ENCODE assay signal across 24 mouse cellular contexts in genomic region chr2:121183431-121183830, GRCm38 (mm10). TPM values are rescaled to one million over a fixed set of nuclear protein-coding genes. Genes with fewer than 3 reads are reported as not detected.
A peak's percentile ranks its signal among the peaks of the same experiment; 100 is the strongest.
DNase-seq lines count a peak whose midpoint lies in the region; ATAC-seq and TF ChIP-seq lines count a peak whose summit lies in the region.
"Had no signal": no experiment of that assay in that cellular context is flagged by ENCODE, and none has a peak within 500 bp of the region (broad histone marks: within the 10 kb centered on the region; RNA-seq: fewer than 3 reads in every experiment).

No protein-coding gene starts in this region.

- peak; percentile 21 for DNase-seq in hindbrain, postnatal 0 days (ENCODE audit: low spot score)
- DNase-seq in hindbrain, embryonic 11.5 days (ENCODE audit: low spot score), result no peak
- DNase-seq in midbrain, postnatal 0 days (ENCODE audit: low spot score), result peak; percentile 5
- peak; percentile 88 to 90 for DNase-seq in cerebellum, adult 2 months
- peak; percentile 80 to 84 for DNase-seq in cerebellum, postnatal 36 days
- no peak for DNase-seq in ovary, postnatal 14 days (ENCODE audit: low spot score)
- no peak for DNase-seq in embryo, embryonic 9.5 days (ENCODE audit: extremely low spot score)
- DNase-seq: adrenal gland, adult 8-10 months; gastrocnemius, postnatal 14 days; heart, adult 2 months; heart, postnatal 4 days; kidney, adult 18-20 months; right cerebral cortex, postnatal 25 days; thymus, adult 18-20 months had no signal

- H3K36me3 ChIP-seq in hindbrain, postnatal 0 days (ENCODE audit: insufficient read depth, low read length), result peaks cover 28% of the 10 kb centered on the region; the same call in 1 of the 2 replicates
- peaks cover 9% of the 10 kb centered on the region; the same call in 1 of the 2 replicates for H3K36me3 ChIP-seq in hindbrain, embryonic 11.5 days (ENCODE audit: control insufficient read depth, insufficient read depth, low read length)
- H3K36me3 ChIP-seq in midbrain, postnatal 0 days (ENCODE audit: insufficient read depth, low read length), result peaks cover 37% of the 10 kb centered on the region
- H3K36me3 ChIP-seq in midbrain, embryonic 13.5 days, result peaks cover 69% of the 10 kb centered on the region

- H3K27me3 ChIP-seq in hindbrain, postnatal 0 days (ENCODE audit: insufficient read depth, low read length), result no peaks in the 10 kb centered on the region
- H3K27me3 ChIP-seq in hindbrain, embryonic 11.5 days (ENCODE audit: control insufficient read depth, insufficient read depth, low read length), result no peaks in the 10 kb centered on the region
- H3K27me3 ChIP-seq in midbrain, postnatal 0 days (ENCODE audit: insufficient read depth, low read length), result no peaks in the 10 kb centered on the region
- no peaks in the 10 kb centered on the region for H3K27me3 ChIP-seq in midbrain, embryonic 13.5 days
- H3K27me3 ChIP-seq in cerebellum, adult 2 months (ENCODE audit: control insufficient read depth, insufficient read depth, low read length), result no peaks in the 10 kb centered on the region
- H3K27me3 ChIP-seq: embryonic facial prominence, embryonic 12.5 days; limb, embryonic 15.5 days; midbrain, embryonic 12.5 days; stomach, embryonic 15.5 days had no signal

- 75% methylated on average over 5 of the region's 5 CpGs for WGBS in hindbrain, postnatal 0 days
- WGBS in hindbrain, embryonic 11.5 days, result 93% methylated on average over 5 of the region's 5 CpGs
- WGBS in midbrain, postnatal 0 days, result 85% methylated on average over 5 of the region's 5 CpGs
- WGBS in midbrain, embryonic 13.5 days, result 91% methylated on average over 5 of the region's 5 CpGs
- 7% methylated on average over 5 of the region's 5 CpGs for WGBS in cerebellum, adult 2 months

- no peak for TF ChIP-seq POLR2A in cerebellum, adult 2 months (IDR thresholded peaks at IDR 0.05; ENCODE audit: borderline replicate concordance, insufficient read depth, low read length)

- TF ChIP-seq CTCF in hindbrain, postnatal 0 days (IDR thresholded peaks at IDR 0.05; ENCODE audit: low read depth), result no peak
- TF ChIP-seq CTCF in midbrain, postnatal 0 days (IDR thresholded peaks at IDR 0.05), result no peak
- no peak for TF ChIP-seq CTCF in cerebellum, adult 2 months (IDR thresholded peaks at IDR 0.05; ENCODE audit: borderline replicate concordance, insufficient read depth, low read depth, low read length)

- ATAC-seq in hindbrain, postnatal 0 days, result no peak
- no peak for ATAC-seq in hindbrain, embryonic 11.5 days (ENCODE audit: low FRiP score)
- ATAC-seq in midbrain, postnatal 0 days (ENCODE audit: low FRiP score), result no peak
- no peak for ATAC-seq in midbrain, embryonic 13.5 days
- ATAC-seq: forebrain, embryonic 14.5 days; hindbrain, embryonic 16.5 days had no signal

- H3K4me3 ChIP-seq in hindbrain, postnatal 0 days (ENCODE audit: low read length), result no peak overlapping the region
- H3K4me3 ChIP-seq in hindbrain, embryonic 11.5 days (ENCODE audit: low read depth, low read length), result no peak overlapping the region
- no peak overlapping the region for H3K4me3 ChIP-seq in midbrain, postnatal 0 days (ENCODE audit: low read depth, low read length)
- H3K4me3 ChIP-seq in midbrain, embryonic 13.5 days (replicated peaks), result no peak overlapping the region
- H3K4me3 ChIP-seq in cerebellum, adult 2 months (replicated peaks; ENCODE audit: insufficient read depth, low read depth, low read length), result no peak overlapping the region
- H3K4me3 ChIP-seq: embryonic facial prominence, embryonic 12.5 days; erythroblast, embryonic 14.5 days; heart, adult 2 months; limb, embryonic 15.5 days; midbrain, embryonic 12.5 days; myocyte; stomach, embryonic 15.5 days had no signal

- no peak overlapping the region for H3K4me2 ChIP-seq in hindbrain, postnatal 0 days (ENCODE audit: low read depth, low read length)
- H3K4me2 ChIP-seq in hindbrain, embryonic 11.5 days (replicated peaks; ENCODE audit: low read depth, low read length), result no peak overlapping the region
- no peak overlapping the region for H3K4me2 ChIP-seq in midbrain, postnatal 0 days (ENCODE audit: low read depth, low read length, poor library complexity, severe bottlenecking)
- H3K4me2 ChIP-seq in midbrain, embryonic 13.5 days (replicated peaks), result no peak overlapping the region
- H3K4me2 ChIP-seq: embryonic facial prominence, embryonic 12.5 days; limb, embryonic 15.5 days; midbrain, embryonic 12.5 days; stomach, embryonic 15.5 days had no signal

- no peaks in the 10 kb centered on the region for H3K9me3 ChIP-seq in hindbrain, postnatal 0 days (ENCODE audit: low read length)
- no peaks in the 10 kb centered on the region for H3K9me3 ChIP-seq in hindbrain, embryonic 11.5 days (ENCODE audit: control insufficient read depth, low read length)
- H3K9me3 ChIP-seq in midbrain, postnatal 0 days (ENCODE audit: low read length), result no peaks in the 10 kb centered on the region
- no peaks in the 10 kb centered on the region for H3K9me3 ChIP-seq in midbrain, embryonic 13.5 days
- H3K9me3 ChIP-seq: embryonic facial prominence, embryonic 12.5 days; limb, embryonic 15.5 days; midbrain, embryonic 12.5 days; stomach, embryonic 15.5 days had no signal

- no peaks in the 10 kb centered on the region for H3K4me1 ChIP-seq in hindbrain, postnatal 0 days (ENCODE audit: insufficient read depth, low read length)
- H3K4me1 ChIP-seq in hindbrain, embryonic 11.5 days (replicated peaks; ENCODE audit: control insufficient read depth, insufficient read depth, low read length), result no peaks in the 10 kb centered on the region
- no peaks in the 10 kb centered on the region for H3K4me1 ChIP-seq in midbrain, postnatal 0 days (ENCODE audit: insufficient read depth, low read length)
- H3K4me1 ChIP-seq in midbrain, embryonic 13.5 days (replicated peaks), result no peaks in the 10 kb centered on the region
- peaks cover 6% of the 10 kb centered on the region for H3K4me1 ChIP-seq in cerebellum, adult 2 months (ENCODE audit: control insufficient read depth, insufficient read depth, low read length)
- H3K4me1 ChIP-seq: embryonic facial prominence, embryonic 12.5 days; limb, embryonic 15.5 days; midbrain, embryonic 12.5 days; stomach, embryonic 15.5 days had no signal

- H3K9ac ChIP-seq in hindbrain, postnatal 0 days (replicated peaks; ENCODE audit: low read length), result no peak overlapping the region
- no peak overlapping the region for H3K9ac ChIP-seq in hindbrain, embryonic 11.5 days (ENCODE audit: low read depth, low read length)
- no peak overlapping the region for H3K9ac ChIP-seq in midbrain, postnatal 0 days (replicated peaks; ENCODE audit: low read length, poor library complexity, severe bottlenecking)
- H3K9ac ChIP-seq in midbrain, embryonic 13.5 days (replicated peaks), result no peak overlapping the region
- H3K9ac ChIP-seq: embryonic facial prominence, embryonic 12.5 days; limb, embryonic 15.5 days; midbrain, embryonic 12.5 days; stomach, embryonic 15.5 days had no signal

- H3K27ac ChIP-seq in hindbrain, postnatal 0 days, result no peak overlapping the region
- no peak overlapping the region for H3K27ac ChIP-seq in hindbrain, embryonic 11.5 days (ENCODE audit: low read depth, low read length)
- no peak overlapping the region for H3K27ac ChIP-seq in midbrain, postnatal 0 days (ENCODE audit: low read depth, low read length)
- no peak overlapping the region for H3K27ac ChIP-seq in midbrain, embryonic 13.5 days
- 0 out of 2 replicates have a peak overlapping the region, but pooled peaks have one; percentile 17 for H3K27ac ChIP-seq in cerebellum, adult 2 months (ENCODE audit: insufficient read depth, low read length)
- H3K27ac ChIP-seq: embryonic facial prominence, embryonic 12.5 days; heart, adult 2 months; limb, embryonic 15.5 days; macrophage; midbrain, embryonic 12.5 days; stomach, embryonic 15.5 days had no signal

RNA-seq across cellular contexts. Expression of gene Zscan29, which starts 12.5 kb away (rescaled TPM):
- 3.2 and 5.7 TPM in 2 replicates for total RNA-seq in hindbrain, postnatal 0 days (2014; rRNA removed)
- polyA plus RNA-seq in hindbrain, postnatal 0 days (2015; fragmentation: Nextera tagmentation; extraction: Ambion mirVana), result 5.3 and 5.5 TPM in 2 replicates
- polyA plus RNA-seq in hindbrain, embryonic 11.5 days (2014; fragmentation: Nextera tagmentation; extraction: Ambion mirVana), result 12.3 and 13.7 TPM in 2 replicates
- 6.5 and 7.2 TPM in 2 replicates for total RNA-seq in midbrain, postnatal 0 days (2014; rRNA removed)
- 4.5 and 4.8 TPM in 2 replicates for polyA plus RNA-seq in midbrain, postnatal 0 days (2015; fragmentation: Nextera tagmentation; extraction: Ambion mirVana)
- 10.5 and 10.9 TPM in 2 replicates for polyA plus RNA-seq in midbrain, embryonic 13.5 days (2015; fragmentation: Nextera tagmentation; extraction: Ambion mirVana)
- polyA plus RNA-seq in cerebellum, adult 2 months (2012; rRNA removed), result 6.4 and 6.8 TPM in 2 replicates

RNA-seq across cellular contexts. Expression of gene Tubgcp4, which starts 13.0 kb away (rescaled TPM):
- 20.2 and 33.6 TPM in 2 replicates for total RNA-seq in hindbrain, postnatal 0 days (2014; rRNA removed)
- 26.1 and 27.6 TPM in 2 replicates for polyA plus RNA-seq in hindbrain, postnatal 0 days (2015; fragmentation: Nextera tagmentation; extraction: Ambion mirVana)
- 61.8 and 69.9 TPM in 2 replicates for polyA plus RNA-seq in hindbrain, embryonic 11.5 days (2014; fragmentation: Nextera tagmentation; extraction: Ambion mirVana)
- 35.8 and 38.2 TPM in 2 replicates for total RNA-seq in midbrain, postnatal 0 days (2014; rRNA removed)
- polyA plus RNA-seq in midbrain, postnatal 0 days (2015; fragmentation: Nextera tagmentation; extraction: Ambion mirVana), result 21.2 and 23.0 TPM in 2 replicates
- 63.9 and 67.9 TPM in 2 replicates for polyA plus RNA-seq in midbrain, embryonic 13.5 days (2015; fragmentation: Nextera tagmentation; extraction: Ambion mirVana)
- polyA plus RNA-seq in cerebellum, adult 2 months (2012; rRNA removed), result 40.2 and 47.4 TPM in 2 replicates

RNA-seq across cellular contexts. Expression of gene Lcmt2, which starts 43.0 kb away (rescaled TPM):
- 9.6 and 10.1 TPM in 2 replicates for total RNA-seq in hindbrain, postnatal 0 days (2014; rRNA removed)
- 11.4 and 14.2 TPM in 2 replicates for polyA plus RNA-seq in hindbrain, postnatal 0 days (2015; fragmentation: Nextera tagmentation; extraction: Ambion mirVana)
- 20.8 and 25.3 TPM in 2 replicates for polyA plus RNA-seq in hindbrain, embryonic 11.5 days (2014; fragmentation: Nextera tagmentation; extraction: Ambion mirVana)
- total RNA-seq in midbrain, postnatal 0 days (2014; rRNA removed), result 10.0 and 11.2 TPM in 2 replicates
- 13.5 and 14.8 TPM in 2 replicates for polyA plus RNA-seq in midbrain, postnatal 0 days (2015; fragmentation: Nextera tagmentation; extraction: Ambion mirVana)
- 26.1 and 26.3 TPM in 2 replicates for polyA plus RNA-seq in midbrain, embryonic 13.5 days (2015; fragmentation: Nextera tagmentation; extraction: Ambion mirVana)
- 9.2 and 10.6 TPM in 2 replicates for polyA plus RNA-seq in cerebellum, adult 2 months (2012; rRNA removed)

RNA-seq across cellular contexts. Expression of gene Adal, which starts 43.2 kb away (rescaled TPM):
- total RNA-seq in hindbrain, postnatal 0 days (2014; rRNA removed), result 17.6 and 22.4 TPM in 2 replicates
- 18.0 and 18.4 TPM in 2 replicates for polyA plus RNA-seq in hindbrain, postnatal 0 days (2015; fragmentation: Nextera tagmentation; extraction: Ambion mirVana)
- 32.2 and 33.7 TPM in 2 replicates for polyA plus RNA-seq in hindbrain, embryonic 11.5 days (2014; fragmentation: Nextera tagmentation; extraction: Ambion mirVana)
- 17.1 and 21.7 TPM in 2 replicates for total RNA-seq in midbrain, postnatal 0 days (2014; rRNA removed)
- polyA plus RNA-seq in midbrain, postnatal 0 days (2015; fragmentation: Nextera tagmentation; extraction: Ambion mirVana), result 18.2 and 19.1 TPM in 2 replicates
- 33.9 and 38.5 TPM in 2 replicates for polyA plus RNA-seq in midbrain, embryonic 13.5 days (2015; fragmentation: Nextera tagmentation; extraction: Ambion mirVana)
- 26.3 and 26.7 TPM in 2 replicates for polyA plus RNA-seq in cerebellum, adult 2 months (2012; rRNA removed)

Comparison
In these comparisons a context has a peak if more than half of its experiments do, and no peak if none do; other contexts are left out.
1. DNase-seq: peak in hindbrain, postnatal 0 days (single experiment), midbrain, postnatal 0 days (single experiment), cerebellum, adult 2 months (2 of 2) and cerebellum, postnatal 36 days (2 of 2); none in hindbrain, embryonic 11.5 days (single experiment), ovary, postnatal 14 days (single experiment) and embryo, embryonic 9.5 days (single experiment).